Mouse (Mus musculus) heart, adult 8-10 months (tissue): Measurements from ENCODE around the gene Gba. TPM values are rescaled to one million over a fixed set of nuclear protein-coding genes. Genes with fewer than 3 reads are reported as not detected.
A peak's percentile ranks its signal among the peaks of the same experiment; 100 is the strongest.

Experiments
- DNase-seq: peaks from one replicate; pipeline ENCODE4 v3.0.0; 2022; ENCODE audit warnings: low spot score
- microRNA-seq: library from miRNA; unstranded; fragments of <30 nt; microRNA quantifications from one replicate; pipeline ENCODE4 v1.2.0, GENCODE M21; 2022
- total RNA-seq, 4 experiments: library from RNA; stranded (reverse); gene quantifications; 2 replicates each; pipeline ENCODE4 v1.2.4; 2022

Gba gene
- total RNA-seq, 4 experiments from 2014 or later, result 17.0 to 19.8 (median 17.9) TPM

GRCm38 (mm10) chr3:89238494-89238893 lies 35.8 kb downstream of the Gba start:
- no peak for DNase-seq

- peak; percentile 53 for DNase-seq
Observed at GRCm38 (mm10) chr3:89242331-89242895, 39.7 kb downstream of the Gba start.

- no peak for DNase-seq
Observed at GRCm38 (mm10) chr3:89243609-89244008, 40.9 kb downstream of the Gba start.

- DNase-seq, result no peak
Observed at GRCm38 (mm10) chr3:89244158-89244981, 41.6 kb downstream of the Gba start.

GRCm38 (mm10) chr3:89244982-89245687 lies 42.4 kb downstream of the Gba start:
- no peak for DNase-seq

GRCm38 (mm10) chr3:89245688-89246171 lies 43.0 kb downstream of the Gba start, which contains the start of gene Krtcap2:
TSS of gene Krtcap2 (plus strand) at chr3:89245966.
- peak; percentile 39 for DNase-seq

- DNase-seq, result peak; percentile 91
Observed at GRCm38 (mm10) chr3:89246261-89247100, 43.8 kb downstream of the Gba start, which contains the start of gene Trim46. TSS of gene Trim46 (minus strand) at chr3:89246309.

- no peak for DNase-seq
Observed at GRCm38 (mm10) chr3:89247466-89247865, 44.7 kb downstream of the Gba start.

- DNase-seq, result peak; percentile 75
Observed at GRCm38 (mm10) chr3:89250435-89251040, 47.8 kb downstream of the Gba start.

- peak; percentile 85 for DNase-seq
Observed at GRCm38 (mm10) chr3:89251365-89251895, 48.7 kb downstream of the Gba start.

- no peak for DNase-seq
Observed at GRCm38 (mm10) chr3:89254994-89255393, 52.3 kb downstream of the Gba start.

GRCm38 (mm10) chr3:89256177-89256576 lies 53.4 kb downstream of the Gba start:
- DNase-seq, result no peak

Small RNA genes within 50 kb of the gene (microRNA-seq; reads per million reads assigned to microRNA genes)
- gene Mir92b, result 36.4 reads per million, percentile 45 among the genes with 10 or more reads in this experiment

Other genes with a start within 250 kb of the Gba start
- 10 to 100 TPM; 24.4 to 29.1 (median 28.5) TPM for gene Rusc1, start 109.6 kb upstream of the Gba start, total RNA-seq
- not detected for gene Gm43738, start 101.8 kb upstream of the Gba start, total RNA-seq
- gene Fdps, start 101.0 kb upstream of the Gba start, total RNA-seq, result 10 to 100 TPM; 20.8 to 23.2 (median 22.3) TPM
- not detected for gene Pklr, start 66.8 kb upstream of the Gba start, total RNA-seq
- under 1 TPM in 3 of 4 experiments, not detected in 1; 0.12 to 0.75 (median 0.72) TPM for gene Hcn3, start 42.7 kb upstream of the Gba start, total RNA-seq
- 10 to 100 TPM; 14.6 to 19.3 (median 17.2) TPM for gene Clk2, start 38.1 kb upstream of the Gba start, total RNA-seq
- 10 to 100 TPM; 49.4 to 57.8 (median 53.3) TPM for gene Scamp3, start 25.5 kb upstream of the Gba start, total RNA-seq
- gene Fam189b, start 19.8 kb upstream of the Gba start, total RNA-seq, result 1 to 10 TPM; 2.6 to 4.8 (median 4.3) TPM
- 1 to 10 TPM; 3.2 to 9.8 (median 4.0) TPM for gene Thbs3, start 12.3 kb downstream of the Gba start, total RNA-seq
- gene Mtx1, start 24.2 kb downstream of the Gba start, total RNA-seq, result 10 to 100 TPM; 56.4 to 63.5 (median 59.5) TPM
- gene Muc1, start 26.1 kb downstream of the Gba start, total RNA-seq, result under 1 TPM in 3 of 4 experiments, not detected in 1; 0.13 to 0.63 (median 0.49) TPM
- gene Krtcap2, start 43.0 kb downstream of the Gba start, total RNA-seq, result 100 to 1,000 TPM in 1 of 4 experiments, 10 to 100 TPM in 3; 87.0 to 108 (median 89.4) TPM
- under 1 TPM; 0.34 to 0.87 (median 0.83) TPM for gene Trim46, start 43.4 kb downstream of the Gba start, total RNA-seq
- gene Dpm3, start 56.4 kb downstream of the Gba start, total RNA-seq, result 10 to 100 TPM; 49.1 to 65.7 (median 53.6) TPM
- gene Slc50a1, start 67.6 kb downstream of the Gba start, total RNA-seq, result 10 to 100 TPM; 16.6 to 27.0 (median 21.0) TPM
- 10 to 100 TPM; 28.2 to 36.1 (median 32.6) TPM for gene Efna1, start 78.2 kb downstream of the Gba start, total RNA-seq
- gene Efna3, start 120.0 kb downstream of the Gba start, total RNA-seq, result under 1 TPM in 1 of 4 experiments, not detected in 3; 0.11 TPM
- gene Efna4, start 135.1 kb downstream of the Gba start, total RNA-seq, result under 1 TPM in 3 of 4 experiments, not detected in 1; 0.19 to 0.34 (median 0.27) TPM
- 10 to 100 TPM; 43.3 to 52.5 (median 48.6) TPM for gene Adam15, start 147.1 kb downstream of the Gba start, total RNA-seq
- not detected for gene Dcst2, start 159.0 kb downstream of the Gba start, total RNA-seq
- not detected for gene Dcst1, start 162.3 kb downstream of the Gba start, total RNA-seq
- 10 to 100 TPM; 19.6 to 23.2 (median 22.9) TPM for gene Zbtb7b, start 191.8 kb downstream of the Gba start, total RNA-seq
- gene Lenep, start 199.9 kb downstream of the Gba start, total RNA-seq, result 1 to 10 TPM in 2 of 4 experiments, under 1 TPM in 1, not detected in 1; 0.75 to 1.5 (median 1.2) TPM
- gene Flad1, start 208.9 kb downstream of the Gba start, total RNA-seq, result 10 to 100 TPM; 55.5 to 71.8 (median 67.9) TPM
- 1 to 10 TPM; 3.8 to 5.4 (median 4.2) TPM for gene Cks1b, start 215.5 kb downstream of the Gba start, total RNA-seq
- 10 to 100 TPM; 33.3 to 37.7 (median 36.5) TPM for gene Shc1, start 215.5 kb downstream of the Gba start, total RNA-seq
- gene Pygo2, start 227.3 kb downstream of the Gba start, total RNA-seq, result 10 to 100 TPM; 13.3 to 17.9 (median 14.9) TPM
- 10 to 100 TPM; 67.8 to 74.7 (median 71.2) TPM for gene Pbxip1, start 233.8 kb downstream of the Gba start, total RNA-seq